Mouse (Mus musculus) myocyte (in vitro differentiated cells): ENCODE data around the gene Efcab5.

Experiments used
- E2F4 ChIP-seq: IDR thresholded peaks from one replicate; pipeline ENCODE4 v1.6.1; 2011; ENCODE audit warnings: mild to moderate bottlenecking, control low read depth, moderate library complexity; ENCODE audit not compliant: insufficient read depth
- MAX ChIP-seq: IDR thresholded peaks from one replicate; pipeline ENCODE4 v1.6.1; 2011; ENCODE audit warnings: low read depth, mild to moderate bottlenecking, control low read depth
- MYOG ChIP-seq, 3 experiments: IDR thresholded peaks; one replicate each; pipeline ENCODE4 v1.6.1; 2011; ENCODE audit warnings: control low read depth in 2 of 3, low read depth in 2 of 3, mild to moderate bottlenecking in 2 of 3; ENCODE audit not compliant: insufficient read length in 2 of 3, control insufficient read depth in 1 of 3, insufficient read depth in 1 of 3
- POLR2A ChIP-seq: IDR thresholded peaks from one replicate; pipeline ENCODE4 v1.6.1; 2011; ENCODE audit warnings: low read depth, mild to moderate bottlenecking, control low read depth, moderate library complexity; ENCODE audit not compliant: insufficient read length
- TCF12 ChIP-seq: IDR thresholded peaks from one replicate; pipeline ENCODE4 v1.6.1; 2011; ENCODE audit warnings: mild to moderate bottlenecking, control low read depth; ENCODE audit not compliant: poor library complexity, insufficient read depth, severe bottlenecking
- TCF3 ChIP-seq: IDR thresholded peaks from one replicate; pipeline ENCODE4 v1.6.1; 2011; ENCODE audit warnings: low read depth, control low read depth; ENCODE audit not compliant: insufficient read length

- TF ChIP-seq POLR2A (no peak), MYOG (IDR thresholded peaks at IDR 0.05; ENCODE audit: control insufficient read depth in 1 of 3, insufficient read depth in 1 of 3, insufficient read length in 2 of 3, low read depth in 2 of 3) (no peak), MAX (no peak), TCF12 (no peak), TCF3 (no peak), E2F4 (no peak)
Observed at GRCm38 (mm10) chr11:77147753-77148152, 41.0 kb downstream of the Efcab5 start.
